Mouse (Mus musculus) megakaryocyte, embryonic 14.5 days (primary cell): ENCODE data around the gene Mrpl42. TPM values are rescaled to one million over a fixed set of nuclear protein-coding genes. Genes with fewer than 3 reads are reported as not detected.

Source experiments
- H3K27me3 ChIP-seq: replicated peaks from 2 replicates; pipeline ENCODE3; 2012; ENCODE audit warnings: inconsistent platforms
- H3K36me3 ChIP-seq: replicated peaks from 2 replicates; pipeline ENCODE3; 2012; ENCODE audit warnings: low read length, inconsistent platforms, mixed read lengths
- H3K4me1 ChIP-seq: 2 replicates; pipeline ENCODE4 v1.6.1; 2012; ENCODE audit warnings: inconsistent platforms
- H3K4me3 ChIP-seq: replicated peaks from 2 replicates; pipeline ENCODE3; 2012; ENCODE audit warnings: moderate library complexity, mild to moderate bottlenecking, inconsistent platforms
- H3K9me3 ChIP-seq: 2 replicates; pipeline ENCODE4 v1.6.1; 2012; ENCODE audit warnings: inconsistent platforms
- FLI1 ChIP-seq: IDR thresholded peaks from 2 replicates; pipeline ENCODE4 v1.6.1; 2012; ENCODE audit warnings: low read length, inconsistent platforms, mixed read lengths
- GATA1 ChIP-seq: IDR thresholded peaks from 3 replicates; pipeline ENCODE4 v1.6.1; 2012; ENCODE audit warnings: mixed read lengths, low read length, inconsistent platforms, borderline replicate concordance
- polyA plus RNA-seq: library from polyadenylated mRNA; stranded (reverse); fragments of >175 nt; gene quantifications from 2 replicates; pipeline ENCODE4 v1.2.3, GENCODE M21; 2012; ENCODE audit warnings: low replicate concordance; ENCODE audit not compliant: insufficient read depth

Mrpl42 gene
- polyA plus RNA-seq, 1 experiment: 10.3 TPM

GRCm38 (mm10) chr10:95445104-95446056 lies 56.4 kb downstream of the Mrpl42 start:
- peaks cover 4% of the 10 kb centered on the region for H3K27me3 ChIP-seq
- H3K4me3 ChIP-seq: no peak overlapping the region
- no peaks in the 10 kb centered on the region for H3K36me3 ChIP-seq
- H3K9me3 ChIP-seq: 0 out of 2 replicates have a peak, but pooled peaks cover 2% of the 10 kb centered on the region
- H3K4me1 ChIP-seq: peaks cover 10% of the 10 kb centered on the region
- TF ChIP-seq FLI1 (no peak), GATA1 (no peak)

GRCm38 (mm10) chr10:95442334-95442733 lies 59.4 kb downstream of the Mrpl42 start:
- Histone ChIP-seq H3K27me3 (peaks cover 3% of the 10 kb centered on the region), H3K36me3 (no peaks in the 10 kb centered on the region), H3K4me3 (no peak overlapping the region), H3K9me3 (no peaks in the 10 kb centered on the region), H3K4me1 (peaks cover 6% of the 10 kb centered on the region)
- TF ChIP-seq FLI1 (no peak), GATA1 (no peak)

GRCm38 (mm10) chr10:95440566-95440965 lies 61.2 kb downstream of the Mrpl42 start:
- peaks cover 6% of the 10 kb centered on the region for H3K4me1 ChIP-seq
- no peak for TF ChIP-seq GATA1
- TF ChIP-seq FLI1: no peak
- no peaks in the 10 kb centered on the region for H3K36me3 ChIP-seq
- no peak overlapping the region for H3K4me3 ChIP-seq
- no peaks in the 10 kb centered on the region for H3K9me3 ChIP-seq
- peaks cover 2% of the 10 kb centered on the region for H3K27me3 ChIP-seq

- H3K4me3 ChIP-seq: no peak overlapping the region
- H3K27me3 ChIP-seq: no peaks in the 10 kb centered on the region
- H3K4me1 ChIP-seq: peaks cover 6% of the 10 kb centered on the region
- TF ChIP-seq FLI1 (no peak), GATA1 (no peak)
- no peaks in the 10 kb centered on the region for H3K9me3 ChIP-seq
- H3K36me3 ChIP-seq: no peaks in the 10 kb centered on the region
Observed at GRCm38 (mm10) chr10:95439718-95440339, 61.9 kb downstream of the Mrpl42 start.

- no peak overlapping the region for H3K4me3 ChIP-seq
- no peak for TF ChIP-seq GATA1
- TF ChIP-seq FLI1: no peak
Observed at GRCm38 (mm10) chr10:95438941-95439340, 62.8 kb downstream of the Mrpl42 start.

More at GRCm38 (mm10) chr10:95438941-95439340, 62.8 kb downstream of the Mrpl42 start:
- peaks cover 6% of the 10 kb centered on the region for H3K4me1 ChIP-seq
- H3K27me3 ChIP-seq: no peaks in the 10 kb centered on the region
- H3K9me3 ChIP-seq: no peaks in the 10 kb centered on the region
- no peaks in the 10 kb centered on the region for H3K36me3 ChIP-seq

Other genes starting within 250 kb of the Mrpl42 start
- 18.0 and 47.9 TPM in 2 replicates for gene Cradd, start 177.8 kb downstream of the Mrpl42 start, polyA plus RNA-seq
- gene Socs2, start 84.8 kb downstream of the Mrpl42 start, polyA plus RNA-seq: 24.6 and 34.4 TPM in 2 replicates
- gene Ube2n, start 13.2 kb upstream of the Mrpl42 start, polyA plus RNA-seq: 8.5 and 45.8 TPM in 2 replicates
- 15.9 and 18.1 TPM in 2 replicates for gene Nudt4, start 62.2 kb upstream of the Mrpl42 start, polyA plus RNA-seq
- gene Anapc15-ps, start 171.5 kb upstream of the Mrpl42 start, polyA plus RNA-seq: not detected in 2 replicates